Mouse (Mus musculus) olfactory bulb, adult 2 months (tissue): ENCODE measurements around the gene Plxnc1. TPM values are rescaled to one million over a fixed set of nuclear protein-coding genes. Genes with fewer than 3 reads are reported as not detected.

Source experiments
- H3K27ac ChIP-seq: fragments of 200-500 bp; 2 replicates; pipeline ENCODE4 v1.5.1; 2012; ENCODE audit warnings: low read depth, low read length; ENCODE audit not compliant: insufficient read depth
- H3K4me1 ChIP-seq: fragments of 200-500 bp; 2 replicates; pipeline ENCODE4 v1.6.1; 2012; ENCODE audit warnings: low read length; ENCODE audit not compliant: control insufficient read depth, insufficient read depth
- H3K4me3 ChIP-seq: fragments of 200-500 bp; 2 replicates; pipeline ENCODE4 v1.5.1; 2012; ENCODE audit warnings: mild to moderate bottlenecking, low read depth, low read length, moderate library complexity; ENCODE audit not compliant: insufficient read depth
- CTCF ChIP-seq: fragments of 200-500 bp; IDR thresholded peaks from 2 replicates; pipeline ENCODE4 v1.5.1; 2012; ENCODE audit warnings: low read depth, mild to moderate bottlenecking, low read length, moderate library complexity; ENCODE audit not compliant: insufficient read depth
- POLR2A ChIP-seq: fragments of 200-500 bp; IDR thresholded peaks from 2 replicates; pipeline ENCODE4 v1.6.1; 2012; ENCODE audit warnings: mild to moderate bottlenecking, low read depth, low read length, moderate library complexity; ENCODE audit not compliant: insufficient read depth
- WGBS: fragments of 180-500 bp; shearing (Covaris S2); methylation state at CpG from one replicate; pipeline ENCODE4 v1.1.7; 2018; 5-methylcytosine and 5-hydroxymethylcytosine counted together
- polyA plus RNA-seq: library from polyadenylated mRNA; stranded (reverse); fragments of >200 nt; gene quantifications from 2 replicates; pipeline ENCODE4 v1.2.4, GENCODE M21; 2012; ENCODE audit warnings: low replicate concordance; ENCODE audit not compliant: missing spikeins, insufficient read depth, insufficient read length

Plxnc1 gene
- polyA plus RNA-seq, 1 experiment = not detected

- no peak for TF ChIP-seq CTCF
- TF ChIP-seq POLR2A = no peak
- H3K4me3 ChIP-seq = no peak overlapping the region
- WGBS = 89% methylated on average over 4 of the region's 4 CpGs
- H3K4me1 ChIP-seq = peaks cover 9% of the 10 kb centered on the region
- no peak overlapping the region for H3K27ac ChIP-seq
Measured at GRCm38 (mm10) chr10:94924450-94924849, 20.2 kb downstream of the Plxnc1 start.

- TF ChIP-seq POLR2A (no peak), CTCF (no peak)
- Histone ChIP-seq H3K4me3 (no peak overlapping the region), H3K27ac (no peak overlapping the region), H3K4me1 (peaks cover 9% of the 10 kb centered on the region)
- WGBS = 72% methylated on average over 7 of the region's 7 CpGs
Measured at GRCm38 (mm10) chr10:94923337-94923762, 21.3 kb downstream of the Plxnc1 start.

GRCm38 (mm10) chr10:94922848-94923247 lies 21.8 kb downstream of the Plxnc1 start:
- no peak overlapping the region for H3K27ac ChIP-seq
- TF ChIP-seq POLR2A (no peak), CTCF (no peak)
- H3K4me1 ChIP-seq = peaks cover 9% of the 10 kb centered on the region
- WGBS = 92% methylated on average over 12 of the region's 12 CpGs
- no peak overlapping the region for H3K4me3 ChIP-seq

DNA sequence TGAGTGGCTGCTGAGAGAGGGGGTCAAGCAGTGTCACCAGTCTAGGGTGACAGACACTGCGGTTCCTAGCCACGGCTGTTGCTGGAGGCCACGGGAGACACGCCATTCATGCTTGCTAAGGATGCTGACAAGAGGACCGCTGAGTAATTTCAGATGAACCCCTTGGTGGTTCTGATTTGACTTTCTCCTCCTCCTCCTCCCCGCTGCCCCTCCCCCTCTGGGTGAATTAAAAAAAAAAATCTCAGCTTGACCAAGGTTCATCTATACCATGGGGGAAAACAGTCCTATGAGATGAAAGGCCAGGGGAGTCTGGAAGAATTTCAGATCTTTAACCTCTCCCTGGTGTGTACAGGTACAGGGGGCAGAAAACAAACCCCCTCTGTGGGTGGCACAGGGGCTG lies 22.9 kb downstream of the Plxnc1 start:
- TF ChIP-seq POLR2A (no peak), CTCF (no peak)
- peaks cover 5% of the 10 kb centered on the region; the same call in 1 of the 2 replicates for H3K4me1 ChIP-seq
- no peak overlapping the region for H3K4me3 ChIP-seq
- H3K27ac ChIP-seq = no peak overlapping the region
- WGBS = 85% methylated on average over 6 of the region's 6 CpGs

DNA sequence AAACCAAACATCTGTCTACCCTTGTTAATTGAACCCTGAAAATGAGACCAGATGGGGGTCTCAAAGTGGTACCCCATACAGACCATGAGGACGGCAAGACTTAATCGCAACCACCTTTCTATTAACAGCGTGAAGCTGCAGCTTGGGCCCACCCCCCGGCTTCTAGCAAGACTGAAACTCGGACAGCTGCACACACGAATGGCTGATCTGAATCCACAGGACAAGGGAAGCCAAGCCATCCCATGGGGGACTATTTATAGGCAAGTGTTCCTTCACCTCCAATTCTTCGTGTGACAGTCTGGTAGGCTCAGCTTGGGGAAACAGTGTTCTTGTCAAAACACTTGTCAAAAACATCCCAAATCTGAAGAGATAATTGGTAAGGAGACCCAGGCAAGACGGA lies 24.1 kb downstream of the Plxnc1 start:
- peaks cover 5% of the 10 kb centered on the region; the same call in 1 of the 2 replicates for H3K4me1 ChIP-seq
- TF ChIP-seq CTCF (no peak), POLR2A (no peak)
- WGBS = 87% methylated on average over 8 of the region's 8 CpGs
- no peak overlapping the region for H3K27ac ChIP-seq
- no peak overlapping the region for H3K4me3 ChIP-seq

DNA sequence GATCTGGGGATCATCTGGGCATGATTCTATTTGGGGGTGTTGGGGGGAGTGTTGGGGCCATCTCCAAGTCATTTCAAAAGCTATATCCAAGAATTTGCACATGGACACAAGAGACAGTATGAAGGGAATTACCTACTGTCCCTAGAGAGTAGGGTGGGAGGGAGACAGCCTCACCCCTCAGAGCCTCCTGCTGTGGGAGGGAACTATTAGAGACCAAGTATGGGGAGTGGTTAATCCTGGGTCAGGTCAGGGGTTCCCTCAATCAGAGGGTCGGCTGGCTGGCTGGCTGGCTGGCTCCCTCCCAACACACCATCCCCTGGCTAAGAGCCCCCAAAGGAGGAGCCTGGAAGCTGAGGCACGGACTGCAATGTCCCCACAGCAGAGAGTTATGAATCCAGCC lies 24.7 kb downstream of the Plxnc1 start:
- TF ChIP-seq POLR2A (no peak), CTCF (no peak)
- 62% methylated on average over 2 of the region's 2 CpGs for WGBS
- Histone ChIP-seq H3K4me3 (no peak overlapping the region), H3K4me1 (peaks cover 5% of the 10 kb centered on the region; the same call in 1 of the 2 replicates), H3K27ac (no peak overlapping the region)

DNA sequence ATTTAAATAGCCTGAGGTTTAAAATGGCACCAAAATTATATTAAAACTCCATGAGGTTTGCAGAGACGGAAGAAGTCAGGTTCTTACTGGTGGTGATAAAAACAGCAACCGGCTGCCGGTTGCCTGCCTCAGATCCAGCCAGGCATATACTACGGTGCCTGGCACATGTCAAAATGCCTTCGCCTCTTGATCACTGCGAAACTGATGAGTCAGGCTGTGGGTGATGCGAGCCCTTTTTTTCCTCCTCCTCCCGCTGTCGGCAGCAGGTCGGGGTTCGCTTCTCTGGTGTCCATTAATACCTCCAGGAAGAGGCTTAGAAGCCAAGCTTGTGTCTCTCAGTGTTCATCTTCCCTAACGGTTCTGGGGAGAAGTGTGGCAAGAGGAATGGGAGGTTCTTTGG lies 25.1 kb downstream of the Plxnc1 start:
- Histone ChIP-seq H3K4me3 (peak overlapping the region; percentile 23; the same call in 1 of the 2 replicates), H3K27ac (no peak overlapping the region), H3K4me1 (peaks cover 5% of the 10 kb centered on the region; the same call in 1 of the 2 replicates)
- 46% methylated on average over 12 of the region's 12 CpGs for WGBS
- TF ChIP-seq CTCF (no peak), POLR2A (no peak)

- peaks cover 5% of the 10 kb centered on the region; the same call in 1 of the 2 replicates for H3K4me1 ChIP-seq
- no peak overlapping the region for H3K27ac ChIP-seq
- H3K4me3 ChIP-seq = no peak overlapping the region
- TF ChIP-seq CTCF = no peak
- no peak for TF ChIP-seq POLR2A
- 89% methylated on average over 7 of the region's 7 CpGs for WGBS
Measured at GRCm38 (mm10) chr10:94918618-94919017, 26.0 kb downstream of the Plxnc1 start.

DNA sequence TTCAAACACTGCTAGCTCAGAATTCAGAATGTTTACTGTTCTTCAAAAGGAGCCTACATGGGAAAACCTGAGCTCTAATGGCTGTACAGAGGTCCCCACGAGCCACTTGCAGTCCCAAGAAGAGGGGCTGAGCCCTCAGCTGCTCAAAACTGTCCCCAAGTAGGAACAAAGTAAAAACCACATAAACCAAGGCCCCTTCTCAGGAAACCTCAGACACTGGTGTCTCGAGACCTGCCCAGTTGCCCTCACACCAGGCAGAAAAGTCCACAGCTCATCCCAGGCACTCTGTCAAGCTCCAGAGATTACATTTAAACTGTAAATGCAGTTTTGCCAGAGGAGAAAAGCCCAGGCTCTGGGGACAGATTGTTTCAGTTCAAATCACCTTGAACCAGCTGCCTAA lies 26.6 kb downstream of the Plxnc1 start:
- Histone ChIP-seq H3K4me1 (peaks cover 5% of the 10 kb centered on the region; the same call in 1 of the 2 replicates), H3K27ac (no peak overlapping the region), H3K4me3 (no peak overlapping the region)
- WGBS = 81% methylated on average over 2 of the region's 2 CpGs
- no peak for TF ChIP-seq POLR2A
- no peak for TF ChIP-seq CTCF

DNA sequence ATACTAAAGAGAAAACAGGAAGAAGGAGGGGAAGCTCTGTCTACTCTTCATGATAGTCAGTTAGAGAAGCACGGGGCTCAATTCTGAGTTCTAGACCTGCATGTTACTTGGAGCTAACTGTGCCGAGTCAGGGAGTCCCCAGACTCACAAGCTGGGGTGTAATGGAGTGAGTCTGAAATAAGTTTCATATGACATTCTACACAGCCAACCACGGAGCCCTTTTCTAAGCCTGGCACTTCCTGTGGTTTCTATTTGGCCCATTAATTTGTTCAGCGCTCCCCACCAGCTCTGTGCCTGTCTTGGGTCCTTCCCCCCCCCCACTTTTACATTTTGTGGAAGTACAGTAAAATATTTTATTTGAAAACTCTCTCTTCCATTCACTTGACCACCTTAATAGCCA lies 27.3 kb downstream of the Plxnc1 start:
- no peak for TF ChIP-seq CTCF
- TF ChIP-seq POLR2A = no peak
- peaks cover 5% of the 10 kb centered on the region; the same call in 1 of the 2 replicates for H3K4me1 ChIP-seq
- WGBS = 78% methylated on average over 4 of the region's 4 CpGs
- H3K4me3 ChIP-seq = no peak overlapping the region
- H3K27ac ChIP-seq = no peak overlapping the region

DNA sequence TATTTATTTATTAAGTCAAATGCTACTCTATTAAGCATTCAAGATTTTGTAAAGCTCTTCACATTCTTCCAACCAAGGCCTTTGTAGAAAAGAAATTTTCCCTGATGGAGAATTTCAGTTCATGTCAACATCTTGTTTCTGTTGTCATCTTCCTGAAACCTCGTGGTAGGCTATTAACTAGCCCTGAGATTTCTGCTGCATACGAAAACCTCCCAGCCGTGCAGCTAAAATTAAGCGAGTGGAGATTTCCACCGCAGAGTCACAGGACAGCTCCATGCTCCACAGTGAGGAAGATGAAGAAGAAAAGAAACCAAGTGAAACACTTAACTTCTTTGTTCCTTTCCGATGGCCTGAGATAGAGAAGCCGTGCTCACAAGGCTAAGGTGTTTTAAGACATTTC lies 28.0 kb downstream of the Plxnc1 start:
- H3K4me1 ChIP-seq = peaks cover 5% of the 10 kb centered on the region; the same call in 1 of the 2 replicates
- H3K4me3 ChIP-seq = no peak overlapping the region
- no peak for TF ChIP-seq CTCF
- no peak for TF ChIP-seq POLR2A
- 82% methylated on average over 7 of the region's 7 CpGs for WGBS
- H3K27ac ChIP-seq = no peak overlapping the region
